Mouse (Mus musculus) ovary, postnatal 36 days (tissue): ENCODE measurements around the gene Crybb2.

Experiments used
- DNase-seq: peaks from one replicate; pipeline ENCODE4 v3.0.0; 2022; ENCODE audit warnings: low spot score, mixed read lengths

Gene Crybb2

GRCm38 (mm10) chr5:113031201-113031754 lies 38.6 kb downstream of the Crybb2 start:
- no peak for DNase-seq

DNA sequence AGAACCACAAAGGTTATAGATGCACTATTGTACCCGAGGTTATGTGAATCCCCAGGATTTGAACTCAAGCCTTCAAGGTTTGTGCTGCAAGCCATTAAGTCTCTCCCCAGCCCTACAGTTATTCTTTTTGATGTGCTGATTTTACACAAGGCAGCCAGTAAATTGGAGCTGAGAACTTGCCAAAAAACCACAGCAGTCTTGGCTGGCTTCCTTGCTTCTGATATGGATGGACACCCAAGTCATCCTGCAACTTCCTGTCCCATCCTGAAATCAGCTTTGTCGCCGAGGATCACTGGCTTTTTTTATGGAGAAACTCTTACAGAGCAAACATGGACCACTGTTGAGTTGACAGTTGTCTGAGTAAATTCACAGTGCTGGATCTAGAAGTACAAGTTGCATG lies 39.8 kb downstream of the Crybb2 start:
- DNase-seq, result no peak

GRCm38 (mm10) chr5:113026706-113027105 lies 43.2 kb downstream of the Crybb2 start:
- no peak for DNase-seq

- peak; percentile 26 for DNase-seq
These were observed 45.7 kb downstream of the Crybb2 start for GRCm38 (mm10) chr5:113024154-113024764.

GRCm38 (mm10) chr5:113018190-113018589 lies 51.7 kb downstream of the Crybb2 start:
- no peak for DNase-seq

GRCm38 (mm10) chr5:113017004-113017403 lies 52.9 kb downstream of the Crybb2 start:
- DNase-seq, result no peak

DNA sequence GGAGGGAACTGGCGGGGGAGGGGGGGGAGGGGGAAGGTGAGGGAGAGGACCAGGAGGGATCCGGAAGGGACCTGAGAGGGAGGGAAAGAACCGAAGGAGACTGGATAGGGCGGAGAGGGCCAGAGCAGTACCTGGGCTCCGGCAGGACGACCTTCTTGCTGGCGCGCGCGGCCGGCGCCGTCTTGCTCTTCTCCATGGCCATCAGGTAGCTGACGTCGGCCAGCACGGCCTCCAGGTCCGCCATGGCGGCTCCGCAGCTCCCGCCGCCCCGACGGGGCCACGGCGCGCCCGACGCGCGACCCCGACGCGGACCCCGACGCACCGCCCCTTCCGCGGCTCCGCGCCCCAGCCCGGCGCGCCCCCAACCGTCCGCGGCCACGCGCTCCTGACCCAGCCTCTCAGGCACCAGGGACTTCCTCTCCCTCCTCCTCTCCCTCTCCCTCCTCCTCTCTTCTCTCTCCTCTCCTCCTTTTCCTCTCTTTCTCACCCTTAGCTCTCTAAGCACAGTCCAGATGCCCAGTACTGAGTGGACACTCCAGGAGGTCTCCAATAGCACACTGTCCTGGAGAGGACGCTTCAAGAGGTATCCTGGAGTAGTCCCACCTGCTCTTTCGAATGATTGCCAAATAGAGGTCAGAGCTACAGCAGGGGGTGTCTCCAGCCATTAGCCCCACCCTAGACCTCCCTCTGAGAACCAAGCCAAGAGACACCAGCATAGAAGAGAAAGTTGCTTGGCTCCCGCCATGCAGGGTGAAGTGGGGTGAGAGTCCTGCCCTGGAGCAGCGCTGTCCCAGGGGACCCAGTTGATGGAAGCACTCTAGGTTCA lies 54.5 kb downstream of the Crybb2 start, which contains the start of gene Grk3:
Gene Grk3 (minus strand): TSS at position 556 of the 826 bp plus-strand sequence.
- peak; percentile 65 for DNase-seq

DNA sequence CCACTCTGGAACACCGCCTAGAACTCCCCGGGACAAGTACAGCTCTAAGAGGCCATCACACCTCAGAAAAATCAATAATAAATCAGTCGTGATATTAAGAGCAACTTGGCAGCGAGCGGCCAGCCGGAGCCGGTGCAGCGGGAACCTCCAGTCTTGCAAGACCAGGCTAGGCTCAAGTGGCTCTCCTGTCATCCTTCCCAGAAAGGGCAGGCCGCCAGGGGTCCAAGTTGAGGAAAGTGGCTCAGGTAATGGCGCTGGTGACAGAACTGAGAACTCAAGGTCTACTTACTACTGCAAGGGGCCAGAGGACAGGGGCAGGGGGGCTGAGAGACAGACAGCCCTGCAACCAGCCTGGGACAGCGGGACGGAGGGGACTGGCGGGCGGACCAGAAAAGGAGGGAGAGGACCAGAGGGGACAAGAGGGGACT lies 55.1 kb downstream of the Crybb2 start:
- peak; percentile 24 for DNase-seq

GRCm38 (mm10) chr5:113014111-113014807 lies 55.7 kb downstream of the Crybb2 start:
- DNase-seq, result no peak

- no peak for DNase-seq
These were observed 58.0 kb downstream of the Crybb2 start for GRCm38 (mm10) chr5:113011926-113012325.

GRCm38 (mm10) chr5:113009183-113009820 lies 60.6 kb downstream of the Crybb2 start:
- DNase-seq, result no peak

DNA sequence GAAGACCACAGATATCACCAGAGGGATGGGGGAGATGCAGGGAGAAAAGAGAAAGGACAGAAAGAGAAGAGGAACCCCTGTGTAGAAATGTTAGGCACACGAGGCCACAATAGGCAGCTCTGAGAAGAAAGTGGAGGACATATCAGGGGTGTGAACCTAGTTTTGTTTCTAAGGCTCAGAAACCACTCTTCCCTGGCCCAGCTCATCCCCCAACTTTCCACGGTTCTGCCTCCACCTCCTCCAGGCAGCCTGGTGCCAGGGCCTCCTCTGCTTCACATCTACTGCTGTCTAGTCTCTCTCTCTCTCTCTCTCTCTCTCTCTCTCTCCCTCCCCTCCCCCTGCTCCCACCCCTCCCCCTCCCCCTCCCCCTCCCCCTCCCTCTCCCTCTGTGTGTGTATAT lies 61.4 kb downstream of the Crybb2 start:
- no peak for DNase-seq
